Mouse (Mus musculus): Measurements from ENCODE around the gene Nap1l5.

The Nap1l5 gene

GRCm38 (mm10) chr6:58906852-58907261 is at the start of gene Nap1l5:
Gene Nap1l5 (minus strand): TSS chr6:58907076.
- no peak for DNase-seq (ENCODE audit: low read depth in 2 of 2, low spot score in 2 of 2)

GRCm38 (mm10) chr6:58951128-58951992 is 44.5 kb upstream of the Nap1l5 start:
- DNase-seq (ENCODE audit: low read depth in 2 of 2, low spot score in 2 of 2), result no peak

- DNase-seq (ENCODE audit: low read depth in 2 of 2, low spot score in 2 of 2), result no peak
These were observed 43.5 kb upstream of the Nap1l5 start for GRCm38 (mm10) chr6:58950410-58950809.

- no peak for DNase-seq (ENCODE audit: low read depth in 2 of 2, low spot score in 2 of 2)
These were observed 40.0 kb upstream of the Nap1l5 start for GRCm38 (mm10) chr6:58946840-58947239.

- DNase-seq (ENCODE audit: low read depth in 2 of 2, low spot score in 2 of 2), result no peak
These were observed 39.4 kb upstream of the Nap1l5 start for GRCm38 (mm10) chr6:58946246-58946645.

GRCm38 (mm10) chr6:58943958-58944357 is 37.1 kb upstream of the Nap1l5 start:
- no peak for DNase-seq (ENCODE audit: low read depth in 2 of 2, low spot score in 2 of 2)

- DNase-seq (ENCODE audit: low read depth in 2 of 2, low spot score in 2 of 2), result no peak
These were observed 35.4 kb upstream of the Nap1l5 start for GRCm38 (mm10) chr6:58942276-58942675.

GRCm38 (mm10) chr6:58937726-58938125 is 30.9 kb upstream of the Nap1l5 start:
- DNase-seq (ENCODE audit: low read depth in 2 of 2, low spot score in 2 of 2), result no peak

- DNase-seq (ENCODE audit: low read depth in 2 of 2, low spot score in 2 of 2), result no peak
These were observed 27.3 kb upstream of the Nap1l5 start for GRCm38 (mm10) chr6:58934144-58934543.

- no peak for DNase-seq (ENCODE audit: low read depth in 2 of 2, low spot score in 2 of 2)
These were observed 26.5 kb upstream of the Nap1l5 start for GRCm38 (mm10) chr6:58933189-58933913.

- no peak for DNase-seq (ENCODE audit: low read depth in 2 of 2, low spot score in 2 of 2)
These were observed 25.8 kb upstream of the Nap1l5 start for GRCm38 (mm10) chr6:58932515-58933188.

GRCm38 (mm10) chr6:58931149-58931548 is 24.3 kb upstream of the Nap1l5 start:
- no peak for DNase-seq (ENCODE audit: low read depth in 2 of 2, low spot score in 2 of 2)

GRCm38 (mm10) chr6:58929911-58930431 is 23.1 kb upstream of the Nap1l5 start:
- DNase-seq (ENCODE audit: low read depth in 2 of 2, low spot score in 2 of 2), result no peak

- DNase-seq (ENCODE audit: low read depth in 2 of 2, low spot score in 2 of 2), result no peak
These were observed 21.0 kb upstream of the Nap1l5 start for GRCm38 (mm10) chr6:58927881-58928280.

GRCm38 (mm10) chr6:58922511-58922910 is 15.6 kb upstream of the Nap1l5 start:
- DNase-seq (ENCODE audit: low read depth in 2 of 2, low spot score in 2 of 2), result no peak

GRCm38 (mm10) chr6:58921623-58922022 is 14.7 kb upstream of the Nap1l5 start:
- no peak for DNase-seq (ENCODE audit: low read depth in 2 of 2, low spot score in 2 of 2)

- no peak for DNase-seq (ENCODE audit: low read depth in 2 of 2, low spot score in 2 of 2)
These were observed 13.9 kb upstream of the Nap1l5 start for GRCm38 (mm10) chr6:58920735-58921134.

- no peak for DNase-seq (ENCODE audit: low read depth in 2 of 2, low spot score in 2 of 2)
These were observed 9.6 kb upstream of the Nap1l5 start for GRCm38 (mm10) chr6:58916498-58916897.

- no peak for DNase-seq (ENCODE audit: low read depth in 2 of 2, low spot score in 2 of 2)
These were observed 7.1 kb upstream of the Nap1l5 start for GRCm38 (mm10) chr6:58913971-58914370.

- no peak for DNase-seq (ENCODE audit: low read depth in 2 of 2, low spot score in 2 of 2)
These were observed 6.7 kb upstream of the Nap1l5 start for GRCm38 (mm10) chr6:58913551-58913950.

- no peak for DNase-seq (ENCODE audit: low read depth in 2 of 2, low spot score in 2 of 2)
These were observed 6.0 kb upstream of the Nap1l5 start for GRCm38 (mm10) chr6:58912842-58913241.
